Mouse (Mus musculus): ENCODE results near the gene Aicda.

DNA sequence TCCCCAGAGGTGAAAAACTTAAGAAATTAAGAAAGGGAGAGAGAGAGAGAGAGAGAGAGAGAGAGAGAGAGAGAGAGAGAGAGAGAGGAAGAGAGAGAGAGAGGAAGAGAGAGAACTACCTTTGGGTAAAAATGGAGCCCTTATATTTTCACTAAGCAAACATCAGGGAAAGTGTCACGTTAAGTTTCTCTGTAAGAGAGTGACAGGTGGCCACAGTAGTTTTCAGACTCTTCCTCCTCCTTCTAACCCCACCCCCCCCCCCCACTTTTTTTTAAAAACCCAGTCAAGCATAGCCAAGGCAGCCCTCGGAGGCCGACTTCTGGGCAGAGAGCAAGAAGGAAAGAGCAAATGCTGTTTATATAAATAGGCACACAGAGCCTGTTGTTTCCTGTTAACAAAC, 19.6 kb upstream of the Aicda start:
- TF ChIP-seq POLR2A (IDR thresholded peaks at IDR 0.05; ENCODE audit: insufficient read depth, low read length) = no peak
- no peak for TF ChIP-seq CTCF (IDR thresholded peaks at IDR 0.05; ENCODE audit: low read depth, low read length)
- TF ChIP-seq EP300 (IDR thresholded peaks at IDR 0.05; ENCODE audit: insufficient read depth, low read depth, low read length) = no peak

Data from ES-Bruce4 (cell line).